Mouse (Mus musculus) C2C12 (cell line): ENCODE measurements around the gene Thnsl1.

ENCODE experiments used
- CTCF ChIP-seq: IDR thresholded peaks from one replicate; pipeline ENCODE4 v1.5.1; 2011; ENCODE audit not compliant: control insufficient read depth, insufficient read depth, insufficient read length
- MAX ChIP-seq: IDR thresholded peaks from one replicate; pipeline ENCODE4 v1.6.1; 2011; ENCODE audit warnings: mild to moderate bottlenecking, control low read depth
- USF1 ChIP-seq: IDR thresholded peaks from one replicate; pipeline ENCODE4 v1.6.1; 2011; ENCODE audit warnings: low read depth, mild to moderate bottlenecking, control low read depth, moderate library complexity

- TF ChIP-seq CTCF (no peak), USF1 (no peak), MAX (no peak)
These were observed 54.5 kb downstream of the Thnsl1 start for GRCm38 (mm10) chr2:21260060-21260459.
